Mouse (Mus musculus): Measurements from ENCODE around the gene Atp6v1a. TPM values are rescaled to one million over a fixed set of nuclear protein-coding genes. Genes with fewer than 3 reads are reported as not detected.

Gene Atp6v1a
- total RNA-seq (2023), result 10 to 100 TPM; 35.3 to 37.3 TPM

DNA sequence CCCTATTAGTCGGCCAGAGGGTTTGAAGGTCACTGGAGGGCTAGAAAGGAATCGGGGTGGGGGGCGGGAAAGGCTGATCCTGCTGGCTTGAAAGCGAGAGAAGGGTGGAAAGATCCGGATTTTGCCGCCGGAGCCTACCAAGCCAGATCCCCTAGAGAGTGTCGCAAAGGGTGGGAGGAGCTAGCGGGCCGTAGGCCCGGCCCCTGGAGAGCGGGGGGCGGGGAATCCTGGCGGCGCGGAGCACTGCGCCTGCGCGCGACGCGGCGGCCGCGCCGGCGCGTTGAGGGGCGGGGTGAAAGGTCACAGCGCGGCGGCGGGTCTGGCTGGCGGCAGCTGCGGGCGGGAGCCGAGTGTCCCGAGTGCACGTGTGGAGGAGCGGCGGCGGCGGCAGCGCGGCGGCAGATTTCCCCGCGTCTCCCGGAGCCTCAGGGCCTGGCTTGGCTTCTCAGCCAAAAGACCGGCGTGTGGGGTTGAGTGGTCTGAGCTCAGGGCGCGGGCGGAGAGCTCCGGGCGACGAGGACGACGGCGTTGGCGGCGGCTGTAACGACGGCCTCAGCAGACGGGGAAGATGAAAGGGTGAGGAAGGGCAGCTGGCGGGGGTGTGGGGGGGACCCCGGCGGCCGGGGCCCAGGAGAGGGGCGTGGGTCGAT lies at the start of gene Atp6v1a, which contains the start of gene Naa50:
TSS of gene Atp6v1a (minus strand) at position 170 of the 650 bp plus-strand sequence.
TSS of gene Naa50 (plus strand) at position 295 of the 650 bp plus-strand sequence.

DNA sequence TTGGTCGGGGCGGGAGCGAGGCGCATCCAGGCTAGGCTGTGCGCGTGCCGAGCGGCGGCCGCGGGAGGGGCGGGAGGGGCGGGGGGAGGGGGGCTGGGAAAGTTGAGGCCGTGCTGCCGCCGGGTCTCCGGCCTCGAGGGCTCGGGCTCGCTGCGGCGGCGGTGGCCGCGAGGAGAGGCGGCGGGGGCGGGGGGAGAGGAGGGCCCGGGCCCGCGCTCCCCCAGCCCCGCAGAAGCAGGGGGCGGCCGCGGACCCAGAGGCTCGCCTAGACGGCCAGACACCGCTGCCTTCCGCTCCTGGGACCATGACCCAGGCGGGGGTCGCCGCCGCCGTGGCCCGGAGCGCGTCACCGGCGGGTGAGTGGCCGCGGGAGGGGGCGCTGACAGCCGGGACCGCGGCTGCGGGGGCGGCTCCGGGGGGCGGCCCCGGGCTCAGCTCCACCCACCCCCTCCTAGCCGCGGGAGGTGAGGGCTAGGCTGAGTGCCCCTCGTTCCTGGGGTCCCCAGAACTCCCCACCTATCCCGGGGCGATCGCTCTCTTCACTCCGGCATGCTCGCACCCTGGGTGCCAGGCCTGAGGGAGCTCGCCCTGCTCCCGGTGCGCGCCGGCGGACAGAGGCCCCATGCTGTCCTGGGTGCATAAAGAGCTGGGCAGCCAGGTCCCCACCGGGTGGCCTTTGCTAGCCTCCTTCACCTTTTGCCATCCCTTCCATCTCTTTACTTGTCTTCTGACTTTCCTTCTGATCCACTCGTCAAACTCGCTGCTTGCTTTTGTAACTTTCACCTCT lies 33.8 kb upstream of the Atp6v1a start, which contains the start of gene Usf3:
TSS of gene Usf3 (plus strand) at position 92 of the 787 bp plus-strand sequence.

DNA sequence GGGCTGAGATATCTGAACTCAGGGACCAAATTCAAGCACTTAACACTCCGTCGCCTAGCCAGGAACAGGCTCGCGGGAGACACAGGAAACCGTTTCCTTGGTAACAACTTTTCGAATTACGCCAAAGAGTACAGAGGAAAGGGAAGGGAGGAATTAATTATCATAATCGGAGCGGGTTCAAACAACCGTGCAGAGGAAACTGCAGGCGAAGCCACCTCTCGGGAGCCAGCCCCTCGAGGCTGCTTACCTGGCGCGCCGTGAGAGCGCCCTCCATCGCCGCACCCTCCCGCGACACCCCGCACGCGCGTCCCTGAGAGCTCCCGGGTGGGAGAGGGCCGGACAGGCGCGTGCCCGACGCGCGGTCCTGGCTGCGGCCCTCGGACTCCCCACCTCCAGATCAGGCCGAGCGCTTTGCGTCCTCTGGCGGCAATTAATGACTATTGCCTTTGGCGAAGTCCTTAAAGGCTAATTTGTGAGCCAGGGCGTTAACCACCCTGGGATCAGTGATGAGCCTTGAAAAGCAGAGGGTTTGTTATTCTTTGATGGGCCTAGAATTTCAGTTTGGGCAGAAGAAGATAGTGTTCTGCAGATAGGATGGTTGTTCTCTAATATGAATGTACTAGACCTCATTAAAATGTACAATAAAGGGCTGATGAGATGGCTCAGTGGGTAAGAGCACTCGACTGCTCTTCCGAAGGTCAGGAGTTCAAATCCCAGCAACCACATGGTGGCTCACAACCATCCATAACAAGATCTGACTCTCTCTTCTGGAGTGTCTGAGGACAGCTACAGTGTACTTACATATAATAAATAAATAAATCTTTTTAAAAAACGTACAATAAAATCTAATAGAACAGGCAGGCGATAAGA lies 76.2 kb downstream of the Atp6v1a start, which contains the start of gene Gramd1c:
TSS of gene Gramd1c (minus strand) at position 321 of the 870 bp plus-strand sequence.

Other genes with a start within 250 kb of the Atp6v1a start
- 10 to 100 TPM in 1 of 2 experiments, 1 to 10 TPM in 1; 9.4 to 15.3 TPM for gene Ccdc191, start 249.9 kb downstream of the Atp6v1a start, total RNA-seq (2023)
- 10 to 100 TPM; 47.8 to 55.5 TPM for gene Qtrt2, start 212.9 kb downstream of the Atp6v1a start, total RNA-seq (2023)
- gene Zdhhc23, start 159.9 kb downstream of the Atp6v1a start, total RNA-seq (2023), result 10 to 100 TPM; 11.5 to 12.2 TPM
- gene Gramd1c, start 76.4 kb downstream of the Atp6v1a start, total RNA-seq (2023), result 1 to 10 TPM; 2.0 to 3.5 TPM
- gene Naa50, start 125 bp upstream of the Atp6v1a start, total RNA-seq (2023), result 10 to 100 TPM; 40.2 to 46.5 TPM
- 10 to 100 TPM; 62.6 to 68.1 TPM for gene Usf3, start 33.5 kb upstream of the Atp6v1a start, total RNA-seq (2023)
- gene Sidt1, start 193.5 kb upstream of the Atp6v1a start, total RNA-seq (2023), result 10 to 100 TPM; 17.3 to 20.5 TPM
- gene Spice1, start 207.4 kb upstream of the Atp6v1a start, total RNA-seq (2023), result 10 to 100 TPM; 36.5 to 40.7 TPM